Mouse (Mus musculus) lung, postnatal 0 days (tissue): ENCODE measurements around the gene 2610528A11Rik.

ENCODE experiments used
- CTCF ChIP-seq: IDR thresholded peaks from 2 replicates; pipeline ENCODE4 v1.5.1; 2016; ENCODE audit warnings: antibody characterized with exemption, mild to moderate bottlenecking
- EP300 ChIP-seq: IDR thresholded peaks from 2 replicates; pipeline ENCODE4 v1.6.1; 2016; ENCODE audit warnings: antibody characterized with exemption, mild to moderate bottlenecking, control low read depth

- TF ChIP-seq CTCF (no peak), EP300 (no peak)
Observed at GRCm38 (mm10) chr14:37154391-37154790, 40.6 kb upstream of the 2610528A11Rik start.
